Mouse (Mus musculus): ENCODE results near the gene Vmn1r75. TPM values are rescaled to one million over a fixed set of nuclear protein-coding genes. Genes with fewer than 3 reads are reported as not detected.

Vmn1r75 gene
- not detected for polyA plus RNA-seq (2017; shearing (Covaris generic))

GRCm38 (mm10) chr7:11874330-11874729 lies at the start of gene Vmn1r75:
TSS of gene Vmn1r75 (plus strand) at chr7:11874630.

GRCm38 (mm10) chr7:11833680-11834079 lies 40.8 kb upstream of the Vmn1r75 start, which contains the start of gene Vmn1r74:
TSS of gene Vmn1r74 (plus strand) at chr7:11833980.

Other genes starting within 250 kb of the Vmn1r75 start
- gene Vmn1r72, start 194.5 kb upstream of the Vmn1r75 start, polyA plus RNA-seq (2017; shearing (Covaris generic)), result 0.09 TPM
- gene Vmn1r73, start 144.4 kb upstream of the Vmn1r75 start, polyA plus RNA-seq (2017; shearing (Covaris generic)), result not detected
- gene Vmn1r74, start 40.6 kb upstream of the Vmn1r75 start, polyA plus RNA-seq (2017; shearing (Covaris generic)), result not detected
- 0.04 TPM for gene Vmn1r76, start 63.6 kb downstream of the Vmn1r75 start, polyA plus RNA-seq (2017; shearing (Covaris generic))
- not detected for gene Vmn1r77, start 162.1 kb downstream of the Vmn1r75 start, polyA plus RNA-seq (2017; shearing (Covaris generic))